Mouse (Mus musculus): ENCODE results near the gene Pde8b.

Gene Pde8b

DNA sequence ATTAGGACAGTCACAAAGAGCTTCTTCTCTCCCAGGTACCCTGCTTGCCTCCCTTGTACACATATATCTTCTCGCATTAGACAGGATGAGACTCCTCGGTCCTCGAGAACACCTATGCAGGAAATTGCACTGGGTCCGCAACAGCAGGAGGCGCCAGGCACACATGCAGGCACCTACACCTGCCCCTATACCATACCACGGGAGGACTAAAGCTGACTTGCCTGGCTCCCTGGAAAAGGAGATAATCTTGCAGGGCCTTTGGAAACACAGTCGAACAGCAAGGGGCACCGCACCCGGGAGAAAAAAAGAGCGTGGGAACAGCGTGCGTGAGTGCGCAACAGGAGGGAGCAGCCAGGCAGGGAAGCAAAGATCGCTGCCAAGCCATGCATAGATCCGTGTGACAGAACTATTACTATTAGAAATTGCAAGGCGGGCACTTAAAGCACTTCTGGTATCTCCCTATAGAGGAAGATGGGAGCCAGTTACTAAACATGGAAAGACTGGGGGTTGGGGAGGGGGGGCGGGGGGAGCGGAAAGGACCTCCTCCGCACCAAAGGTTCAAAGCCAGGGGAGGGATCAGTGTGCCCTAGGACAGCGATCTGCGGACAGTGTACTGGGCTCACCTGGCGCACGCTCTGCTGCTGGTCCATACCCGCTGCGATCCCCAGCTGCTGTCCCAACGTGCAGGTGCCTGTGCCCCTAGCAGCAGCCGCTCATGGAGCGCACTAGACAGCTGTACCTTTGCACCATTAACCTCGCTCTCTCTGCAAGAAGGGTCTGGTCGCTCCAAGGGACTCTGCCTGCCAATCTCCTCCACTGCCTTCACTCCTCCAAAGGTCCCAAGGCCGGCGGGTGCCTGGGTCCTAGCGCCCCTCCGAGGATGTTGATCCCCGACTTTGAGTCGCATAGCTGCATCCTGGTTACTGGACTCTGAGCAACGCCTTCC, at the start of gene Pde8b:
Gene Pde8b (minus strand): TSS at position 826 of the 946 bp plus-strand sequence.
- in situ Hi-C loops (cut with MboI; ENCODE audit: low pct_unique_long_range_greater_than_20kb in 1 of 2, low sequenced_read_pairs in 2 of 2, unreplicated experiment in 1 of 2) = no loop called here

DNA sequence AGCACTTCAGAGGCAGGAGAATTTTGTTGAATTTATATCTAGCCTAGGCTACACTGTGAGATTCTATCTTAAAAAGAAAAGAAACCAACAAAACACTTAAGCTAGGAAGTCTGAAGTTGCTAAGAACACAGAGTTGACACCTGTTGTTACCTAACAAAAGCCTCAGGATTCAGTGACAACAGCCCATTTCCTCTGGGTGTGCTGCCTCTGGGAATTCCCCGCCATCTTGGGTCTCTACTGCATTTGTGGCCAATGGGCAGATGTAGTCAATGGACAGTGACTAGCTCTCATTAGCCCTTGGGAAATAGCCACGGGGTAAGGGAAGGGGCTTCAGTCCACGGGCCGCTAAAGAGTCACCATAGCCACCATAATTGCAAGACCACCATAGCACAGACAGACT, 41.8 kb upstream of the Pde8b start:
- in situ Hi-C loops (cut with MboI; ENCODE audit: low pct_unique_long_range_greater_than_20kb in 1 of 2, low sequenced_read_pairs in 2 of 2, unreplicated experiment in 1 of 2) = no loop called here

- in situ Hi-C loops (cut with MboI; ENCODE audit: low pct_unique_long_range_greater_than_20kb in 1 of 2, low sequenced_read_pairs in 2 of 2, unreplicated experiment in 1 of 2) = no loop called here
These were observed 37.9 kb upstream of the Pde8b start for GRCm38 (mm10) chr13:95288027-95288426.

DNA sequence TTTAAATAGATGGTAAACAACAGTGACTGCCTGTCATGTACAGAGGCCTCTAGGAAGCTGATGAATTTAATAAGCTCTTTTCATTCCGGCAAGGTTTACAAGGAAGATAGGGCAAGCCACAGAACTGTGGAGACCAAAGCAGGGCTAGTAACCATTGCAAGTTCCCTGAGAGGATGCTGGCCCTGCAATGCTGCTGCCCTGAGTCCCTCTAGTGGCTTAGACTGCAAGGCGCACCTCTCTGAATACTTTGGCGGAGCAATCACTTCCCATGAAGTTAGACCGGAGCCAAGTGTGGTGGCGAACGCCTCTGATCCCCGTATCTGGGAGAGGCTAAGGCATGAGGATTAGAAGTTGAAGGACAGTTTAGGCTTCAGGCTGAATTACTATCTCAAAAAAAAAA, 36.9 kb upstream of the Pde8b start:
- in situ Hi-C loops (cut with MboI; ENCODE audit: low pct_unique_long_range_greater_than_20kb in 1 of 2, low sequenced_read_pairs in 2 of 2, unreplicated experiment in 1 of 2) = no loop called here

DNA sequence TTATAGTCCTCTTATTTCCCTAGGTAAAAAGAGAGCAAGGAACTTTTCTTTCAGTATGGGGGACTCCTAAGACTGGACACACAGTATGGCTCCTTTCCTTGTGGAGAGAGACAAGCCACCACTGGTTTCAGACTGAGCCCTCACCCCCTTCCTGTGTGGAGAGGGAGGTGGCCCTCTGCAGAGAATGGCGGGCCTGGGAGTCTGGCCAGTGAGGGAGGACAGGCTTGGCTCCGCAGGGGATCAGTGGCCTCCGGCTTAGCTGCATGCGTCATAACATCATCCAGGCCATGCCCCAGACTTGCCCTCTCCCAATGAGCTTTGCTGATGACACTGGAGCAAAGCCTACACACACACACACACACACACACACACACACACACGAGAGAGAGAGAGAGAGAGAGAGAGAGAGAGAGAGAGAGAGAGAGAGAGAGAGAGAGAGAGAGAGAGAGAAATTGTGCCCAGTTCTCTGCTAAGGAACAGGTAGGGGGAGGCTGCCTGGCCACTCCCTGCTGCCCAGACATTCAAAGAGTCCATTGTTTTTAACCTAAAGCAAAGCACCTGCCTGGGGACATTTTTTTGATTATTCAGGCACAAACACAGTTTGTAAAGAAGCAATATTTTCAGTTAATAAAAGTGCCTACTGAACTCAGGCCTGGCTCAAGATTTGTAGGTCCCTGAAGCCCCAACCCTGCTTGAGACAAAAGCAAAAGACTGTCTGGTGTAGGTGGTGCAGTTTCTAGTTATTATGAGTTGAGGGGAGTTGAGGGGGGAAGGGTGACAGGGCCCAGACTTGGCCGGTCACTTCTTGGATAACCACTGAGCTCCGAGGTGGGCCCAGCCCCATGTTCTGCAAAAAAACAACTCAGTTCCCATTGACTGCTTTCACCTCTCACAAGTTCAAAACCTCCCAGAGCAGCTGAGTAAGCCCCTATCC, 31.9 kb upstream of the Pde8b start:
- in situ Hi-C loops (cut with MboI; ENCODE audit: low pct_unique_long_range_greater_than_20kb in 1 of 2, low sequenced_read_pairs in 2 of 2, unreplicated experiment in 1 of 2) = no loop called here

GRCm38 (mm10) chr13:95278426-95279025, 28.4 kb upstream of the Pde8b start:
- in situ Hi-C loops (cut with MboI; ENCODE audit: low pct_unique_long_range_greater_than_20kb in 1 of 2, low sequenced_read_pairs in 2 of 2, unreplicated experiment in 1 of 2) = no loop called here

- in situ Hi-C loops (cut with MboI; ENCODE audit: low pct_unique_long_range_greater_than_20kb in 1 of 2, low sequenced_read_pairs in 2 of 2, unreplicated experiment in 1 of 2) = no loop called here
These were observed 14.6 kb upstream of the Pde8b start for GRCm38 (mm10) chr13:95264691-95265090.

DNA sequence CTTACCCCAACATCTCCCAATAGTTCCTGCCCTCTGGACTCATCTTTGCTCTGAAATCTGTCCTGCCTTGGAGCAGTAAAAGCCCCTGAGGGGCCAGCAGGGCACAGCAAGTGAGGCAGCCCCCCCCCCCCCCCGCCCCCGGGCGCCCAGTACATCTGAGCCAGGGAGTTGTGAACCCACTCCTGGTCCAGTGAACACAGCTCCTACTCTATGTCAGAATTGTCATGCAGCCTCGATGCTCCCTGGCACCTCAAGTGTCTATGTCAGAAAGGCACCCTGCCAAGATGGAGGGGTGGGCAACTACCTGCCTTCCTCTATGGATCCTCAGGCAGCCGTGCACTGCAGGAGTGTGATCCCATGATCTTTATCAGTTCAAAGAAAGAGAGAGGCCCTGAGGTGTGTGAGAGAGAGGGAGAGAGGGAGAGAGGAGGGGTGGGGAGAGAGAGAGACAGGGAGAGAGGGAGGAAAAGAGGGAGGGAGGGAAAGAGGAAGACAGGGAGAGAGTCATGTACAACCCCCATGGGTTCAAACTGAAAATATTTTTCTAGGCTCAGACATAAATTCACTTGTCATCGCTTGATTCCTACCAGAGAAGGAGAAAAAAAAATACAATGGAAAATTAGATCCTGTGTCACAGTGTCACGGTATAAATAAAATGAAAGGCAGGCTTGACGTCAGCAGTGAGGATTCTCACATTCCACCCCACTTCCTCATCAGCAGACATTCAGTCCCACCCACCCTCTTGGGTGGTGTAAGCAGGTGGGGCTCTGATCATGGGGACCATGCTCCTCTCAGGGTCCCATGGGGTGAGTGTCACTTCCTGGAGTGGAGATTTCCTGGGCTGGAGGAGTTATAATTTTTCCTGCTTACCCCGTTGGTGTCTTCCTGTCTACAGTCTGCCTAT, 11.0 kb upstream of the Pde8b start:
- in situ Hi-C loops (cut with MboI; ENCODE audit: low pct_unique_long_range_greater_than_20kb in 1 of 2, low sequenced_read_pairs in 2 of 2, unreplicated experiment in 1 of 2) = no loop called here

DNA sequence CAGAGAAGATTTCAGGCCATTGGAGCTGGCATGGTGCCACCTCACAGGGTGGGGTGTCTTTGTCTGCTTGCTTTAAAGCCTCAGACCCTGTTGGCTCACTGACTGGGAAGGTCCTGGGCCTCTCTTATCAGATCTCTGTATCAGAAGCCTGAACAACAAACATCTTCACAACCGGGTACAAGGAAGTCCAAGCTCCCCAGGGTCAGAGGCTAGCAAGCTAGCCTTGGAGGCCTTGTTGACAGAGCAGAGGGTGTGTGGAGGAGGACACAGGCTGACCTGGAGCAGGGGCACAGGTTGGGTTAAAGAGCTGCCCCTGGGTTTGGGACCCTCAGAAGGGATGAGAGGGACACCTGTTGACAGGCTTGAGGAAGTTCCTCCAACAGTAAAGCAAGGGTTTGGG, 10.3 kb upstream of the Pde8b start:
- in situ Hi-C loops (cut with MboI; ENCODE audit: low pct_unique_long_range_greater_than_20kb in 1 of 2, low sequenced_read_pairs in 2 of 2, unreplicated experiment in 1 of 2) = no loop called here

GRCm38 (mm10) chr13:95257083-95257482, 6.9 kb upstream of the Pde8b start:
- in situ Hi-C loops (cut with MboI; ENCODE audit: low pct_unique_long_range_greater_than_20kb in 1 of 2, low sequenced_read_pairs in 2 of 2, unreplicated experiment in 1 of 2) = no loop called here

DNA sequence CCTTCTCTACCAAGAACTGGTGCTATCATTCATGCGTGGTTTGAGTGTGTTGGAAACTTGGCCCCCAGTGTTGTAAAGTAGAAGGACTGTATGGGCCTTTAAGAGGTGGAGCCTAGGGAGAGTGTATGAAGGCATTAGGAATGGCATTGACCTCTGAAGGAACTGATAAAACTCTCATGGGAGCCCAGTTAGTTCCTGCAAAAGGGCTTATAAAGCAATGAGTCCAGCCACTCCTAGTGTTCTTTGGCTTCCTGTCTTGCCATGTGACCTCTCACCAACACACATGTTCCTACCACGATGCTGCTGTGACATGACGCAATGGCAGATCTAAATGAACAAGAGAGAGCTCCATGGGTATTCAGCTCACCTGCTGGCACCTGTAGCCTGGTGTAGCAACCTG, 4.9 kb upstream of the Pde8b start:
- in situ Hi-C loops (cut with MboI; ENCODE audit: low pct_unique_long_range_greater_than_20kb in 1 of 2, low sequenced_read_pairs in 2 of 2, unreplicated experiment in 1 of 2) = no loop called here

DNA sequence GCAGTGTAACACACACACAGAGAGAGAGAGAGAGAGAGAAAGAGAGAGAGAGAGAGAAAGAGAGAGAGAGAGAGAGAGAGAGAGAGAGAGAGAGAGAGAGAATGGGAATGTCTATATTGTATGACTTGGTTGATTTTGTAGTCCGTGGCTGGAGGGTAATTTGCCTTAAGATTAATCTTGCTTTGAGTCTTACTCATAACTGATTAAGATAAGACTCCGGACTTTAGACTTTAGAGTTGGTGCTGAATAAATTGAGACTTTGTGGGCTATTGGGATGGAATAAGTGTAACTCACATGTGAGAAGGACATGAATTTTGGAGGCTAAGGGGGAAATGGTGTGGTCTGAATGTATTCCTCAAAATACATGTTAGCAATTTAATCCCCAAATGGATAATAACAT, 7.1 kb downstream of the Pde8b start:
- in situ Hi-C loops (cut with MboI; ENCODE audit: low pct_unique_long_range_greater_than_20kb in 1 of 2, low sequenced_read_pairs in 2 of 2, unreplicated experiment in 1 of 2) = no loop called here

- in situ Hi-C loops (cut with MboI; ENCODE audit: low pct_unique_long_range_greater_than_20kb in 1 of 2, low sequenced_read_pairs in 2 of 2, unreplicated experiment in 1 of 2) = no loop called here
These were observed 12.6 kb downstream of the Pde8b start for GRCm38 (mm10) chr13:95237488-95237887.

DNA sequence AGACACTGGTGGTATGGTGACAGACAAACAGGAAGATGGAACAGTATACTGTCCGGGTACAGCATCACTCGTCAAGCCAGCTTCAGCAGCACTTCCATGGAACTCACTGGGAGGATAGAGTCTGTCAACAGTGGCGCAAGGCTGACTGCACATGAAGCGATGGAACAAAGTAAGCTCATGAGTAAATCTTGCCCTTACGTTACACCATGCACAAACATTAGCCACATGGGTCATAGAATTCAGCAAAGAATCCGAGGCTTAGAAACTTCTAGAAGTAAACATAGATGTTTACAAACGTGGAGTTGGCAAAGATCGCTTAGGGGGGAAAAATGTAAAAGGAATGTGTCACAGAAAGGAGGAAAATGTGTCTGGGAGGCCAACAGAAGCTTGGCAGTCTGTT, 14.9 kb downstream of the Pde8b start:
- in situ Hi-C loops (cut with MboI; ENCODE audit: low pct_unique_long_range_greater_than_20kb in 1 of 2, low sequenced_read_pairs in 2 of 2, unreplicated experiment in 1 of 2) = no loop called here

DNA sequence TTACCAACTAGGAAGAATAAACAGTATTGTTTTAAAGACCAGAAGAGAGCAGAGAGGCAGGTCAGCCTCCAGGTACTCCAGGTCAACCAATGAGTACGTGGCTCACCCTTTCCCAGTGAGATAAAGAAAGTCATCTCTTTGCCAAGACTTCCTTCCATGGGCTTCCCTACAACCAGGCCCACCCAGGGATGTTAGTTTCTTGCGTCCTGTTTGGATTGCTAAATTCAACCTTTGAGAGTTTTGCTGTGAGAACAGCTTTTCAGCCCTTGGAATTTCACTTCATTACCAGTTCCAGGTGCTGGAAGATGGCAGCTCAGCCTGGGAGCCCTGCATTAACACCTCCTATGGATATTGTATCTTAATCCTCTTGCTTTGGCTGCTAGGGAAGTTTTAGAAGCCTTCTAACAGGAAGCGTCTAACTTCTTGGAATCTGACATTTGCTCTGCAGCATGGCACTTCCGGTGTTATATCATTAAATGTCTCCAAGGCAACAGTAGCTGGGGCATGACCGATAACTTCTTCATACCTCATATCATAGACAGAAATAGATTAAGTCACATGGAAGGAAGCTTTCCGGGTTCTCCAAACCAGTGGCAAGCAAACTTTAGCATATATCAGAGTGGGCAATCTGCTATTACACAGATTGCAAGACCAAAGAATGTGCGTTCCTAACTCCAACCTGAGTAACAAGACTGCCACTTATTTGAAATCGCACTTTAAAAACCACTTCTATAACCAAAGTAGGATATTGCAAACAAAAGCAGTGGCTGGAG, 18.6 kb downstream of the Pde8b start:
- in situ Hi-C loops (cut with MboI; ENCODE audit: low pct_unique_long_range_greater_than_20kb in 1 of 2, low sequenced_read_pairs in 2 of 2, unreplicated experiment in 1 of 2) = no loop called here

DNA sequence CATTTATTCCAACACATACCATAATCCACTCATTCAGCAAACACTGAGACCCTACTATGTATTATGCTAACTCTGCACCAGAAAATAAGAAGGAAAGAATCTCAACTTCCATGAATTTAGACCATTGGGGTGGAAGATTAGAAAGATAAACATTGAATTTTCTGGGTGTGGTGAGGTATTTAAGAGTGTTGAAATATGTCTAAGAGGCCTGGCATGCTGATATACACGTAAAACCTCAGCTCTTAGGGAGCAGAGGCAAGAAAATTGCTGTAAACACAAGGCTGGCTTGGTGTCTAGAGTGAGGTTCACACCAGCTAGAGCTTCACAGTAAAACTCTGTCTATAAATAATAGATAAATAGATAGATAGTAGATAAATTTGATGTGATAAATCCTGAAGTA, 19.8 kb downstream of the Pde8b start:
- in situ Hi-C loops (cut with MboI; ENCODE audit: low pct_unique_long_range_greater_than_20kb in 1 of 2, low sequenced_read_pairs in 2 of 2, unreplicated experiment in 1 of 2) = no loop called here

- in situ Hi-C loops (cut with MboI; ENCODE audit: low pct_unique_long_range_greater_than_20kb in 1 of 2, low sequenced_read_pairs in 2 of 2, unreplicated experiment in 1 of 2) = no loop called here
These were observed 25.6 kb downstream of the Pde8b start for GRCm38 (mm10) chr13:95224491-95224890.

All from mouse embryonic stem cell (cell line).